Mouse (Mus musculus): ENCODE data around the gene Mboat1. TPM values are rescaled to one million over a fixed set of nuclear protein-coding genes. Genes with fewer than 3 reads are reported as not detected.

Gene Mboat1
- polyA plus RNA-seq, 1 experiment from 2014 or later = 17.7 TPM

GRCm38 (mm10) chr13:30254421-30254820 lies 118.1 kb downstream of the Mboat1 start:
- Histone ChIP-seq H3K9me3 (no peaks in the 10 kb centered on the region), H3K36me3 (no peaks in the 10 kb centered on the region), H3K27me3 (no peaks in the 10 kb centered on the region), H3K4me2 (no peak overlapping the region), H3K27ac (no peak overlapping the region), H3K4me3 (no peak overlapping the region), H3K9ac (no peak overlapping the region), H3K4me1 (0 out of 2 replicates have a peak, but pooled peaks cover 3% of the 10 kb centered on the region)
- ATAC-seq (ENCODE audit: insufficient number of reproducible peaks, low FRiP score, low TSS enrichment, low read depth) = no peak
- WGBS = 75% methylated on average over 6 of the region's 6 CpGs

GRCm38 (mm10) chr13:30258802-30259201 lies 122.5 kb downstream of the Mboat1 start:
- no peak overlapping the region for H3K27ac ChIP-seq
- H3K4me2 ChIP-seq = no peak overlapping the region
- H3K36me3 ChIP-seq = no peaks in the 10 kb centered on the region
- H3K27me3 ChIP-seq = no peaks in the 10 kb centered on the region
- no peak overlapping the region for H3K4me3 ChIP-seq
- 65% methylated on average over 10 of the region's 10 CpGs for WGBS
- ATAC-seq (ENCODE audit: insufficient number of reproducible peaks, low FRiP score, low TSS enrichment, low read depth) = no peak
- peaks cover 8% of the 10 kb centered on the region; the same call in 1 of the 2 replicates for H3K4me1 ChIP-seq
- no peak overlapping the region for H3K9ac ChIP-seq
- no peaks in the 10 kb centered on the region for H3K9me3 ChIP-seq

GRCm38 (mm10) chr13:30259326-30259725 lies 123.0 kb downstream of the Mboat1 start:
- no peak overlapping the region for H3K27ac ChIP-seq
- H3K9ac ChIP-seq = no peak overlapping the region
- H3K27me3 ChIP-seq = no peaks in the 10 kb centered on the region
- no peaks in the 10 kb centered on the region for H3K9me3 ChIP-seq
- 90% methylated on average over 9 of the region's 9 CpGs for WGBS
- no peaks in the 10 kb centered on the region for H3K36me3 ChIP-seq
- no peak overlapping the region for H3K4me2 ChIP-seq
- H3K4me1 ChIP-seq = peaks cover 6% of the 10 kb centered on the region; the same call in 1 of the 2 replicates
- no peak for ATAC-seq (ENCODE audit: insufficient number of reproducible peaks, low FRiP score, low TSS enrichment, low read depth)
- H3K4me3 ChIP-seq = no peak overlapping the region

DNA sequence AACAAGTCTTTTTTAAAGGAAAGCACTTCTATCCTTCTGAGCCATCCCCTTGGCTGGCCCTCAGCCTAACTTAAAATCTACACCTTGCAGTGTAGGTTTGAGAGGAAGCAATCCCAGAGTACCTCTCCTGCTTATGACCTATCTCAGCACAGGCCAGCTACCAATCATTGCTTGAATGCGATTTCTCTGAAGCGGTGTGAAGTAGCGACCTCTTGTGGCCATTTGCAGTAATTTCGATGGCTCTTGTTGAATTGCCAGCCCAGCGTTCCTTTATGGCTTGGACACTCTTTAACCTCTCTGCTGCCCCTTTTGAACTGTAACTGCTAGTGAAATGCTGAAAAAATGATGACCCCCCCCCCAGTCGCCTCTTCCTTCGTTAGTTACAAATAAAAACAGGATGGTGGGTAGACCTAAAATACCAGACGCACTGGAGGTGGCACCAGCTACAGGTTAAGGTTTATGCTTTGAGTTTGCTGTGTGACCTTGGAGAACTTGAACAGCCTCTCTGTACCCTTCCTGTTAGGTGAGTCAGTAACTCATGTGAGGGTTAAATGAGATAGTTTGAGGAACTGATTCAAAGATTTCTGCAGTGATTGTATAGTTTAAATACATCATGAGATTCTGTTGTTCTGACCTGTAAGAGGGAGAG lies 123.7 kb downstream of the Mboat1 start:
- Histone ChIP-seq H3K4me3 (no peak overlapping the region), H3K27me3 (no peaks in the 10 kb centered on the region), H3K4me2 (no peak overlapping the region), H3K27ac (no peak overlapping the region), H3K9me3 (no peaks in the 10 kb centered on the region), H3K36me3 (no peaks in the 10 kb centered on the region), H3K4me1 (peaks cover 6% of the 10 kb centered on the region; the same call in 1 of the 2 replicates), H3K9ac (no peak overlapping the region)
- WGBS = 10% methylated on average over 8 of the region's 8 CpGs
- ATAC-seq (ENCODE audit: insufficient number of reproducible peaks, low FRiP score, low TSS enrichment, low read depth) = no peak

DNA sequence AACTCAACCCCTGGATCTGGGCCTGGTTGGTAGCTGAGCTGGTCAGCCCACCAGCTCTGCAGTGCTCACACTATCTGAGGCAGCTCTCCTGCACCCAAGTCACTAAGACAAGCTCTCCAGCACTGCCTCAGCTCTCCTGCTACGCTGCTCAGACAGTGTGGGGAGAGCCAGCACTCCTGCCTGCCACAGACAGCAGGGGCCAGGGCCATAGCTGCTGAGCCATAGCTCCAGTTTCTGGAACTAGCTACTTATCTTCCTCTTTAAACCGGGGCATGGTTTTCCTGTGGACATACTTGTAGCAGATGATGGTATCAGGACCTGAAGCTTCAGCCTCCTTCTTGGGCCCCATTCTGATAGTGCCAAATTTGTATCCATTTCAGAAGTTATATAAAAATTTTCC lies 127.4 kb downstream of the Mboat1 start:
- no peak overlapping the region for H3K27ac ChIP-seq
- no peak overlapping the region for H3K9ac ChIP-seq
- no peak for ATAC-seq (ENCODE audit: insufficient number of reproducible peaks, low FRiP score, low TSS enrichment, low read depth)
- H3K4me1 ChIP-seq = peaks cover 6% of the 10 kb centered on the region; the same call in 1 of the 2 replicates
- no peak overlapping the region for H3K4me2 ChIP-seq
- H3K27me3 ChIP-seq = no peaks in the 10 kb centered on the region
- H3K4me3 ChIP-seq = no peak overlapping the region
- WGBS = 74% methylated on average over 2 of the region's 2 CpGs
- no peaks in the 10 kb centered on the region for H3K36me3 ChIP-seq
- no peaks in the 10 kb centered on the region; the same call in 1 of the 2 replicates for H3K9me3 ChIP-seq

DNA sequence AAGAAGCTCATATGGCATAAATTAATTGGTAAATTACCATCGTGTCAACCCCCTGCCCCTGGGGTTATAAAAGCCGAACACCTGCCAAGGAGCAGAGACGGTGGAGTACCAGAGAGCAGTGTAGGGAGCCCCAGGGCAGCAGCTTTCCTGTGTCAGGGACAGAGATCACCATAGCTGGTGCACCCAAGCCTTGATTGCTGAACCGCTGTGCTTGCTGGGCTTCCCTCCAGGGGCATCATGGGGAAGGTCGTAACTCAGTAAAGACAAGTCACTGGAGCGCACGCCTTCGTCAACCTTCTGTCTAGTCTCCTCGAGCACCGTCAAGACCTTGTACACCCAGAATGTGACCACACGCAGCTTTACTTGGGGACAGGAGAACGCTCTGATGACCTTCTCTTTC lies 128.0 kb downstream of the Mboat1 start:
- Histone ChIP-seq H3K27ac (no peak overlapping the region), H3K9ac (no peak overlapping the region), H3K4me3 (no peak overlapping the region), H3K4me2 (no peak overlapping the region), H3K9me3 (no peaks in the 10 kb centered on the region; the same call in 1 of the 2 replicates), H3K27me3 (no peaks in the 10 kb centered on the region), H3K4me1 (peaks cover 6% of the 10 kb centered on the region; the same call in 1 of the 2 replicates), H3K36me3 (no peaks in the 10 kb centered on the region)
- no peak for ATAC-seq (ENCODE audit: insufficient number of reproducible peaks, low FRiP score, low TSS enrichment, low read depth)
- WGBS = 59% methylated on average over 12 of the region's 12 CpGs

DNA sequence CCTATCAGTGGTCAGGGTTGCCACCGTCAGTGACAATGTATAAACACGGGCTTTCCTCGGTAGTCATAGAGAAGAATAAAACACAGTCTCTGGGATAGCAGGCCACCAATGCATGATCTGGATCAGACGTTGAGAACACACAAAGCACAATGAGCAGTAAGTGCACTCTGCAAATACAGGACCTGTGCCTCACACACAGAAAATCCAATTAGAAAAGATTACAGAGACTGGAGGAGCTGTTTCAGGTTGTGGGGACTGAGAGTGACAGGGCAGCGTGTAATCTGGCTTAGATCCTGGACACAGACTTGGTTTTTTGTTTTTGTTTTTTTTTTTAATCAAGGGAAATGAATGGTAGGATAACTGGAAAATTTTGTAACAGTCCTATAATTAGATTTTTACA lies 128.5 kb downstream of the Mboat1 start:
- H3K27ac ChIP-seq = no peak overlapping the region
- ATAC-seq (ENCODE audit: insufficient number of reproducible peaks, low FRiP score, low TSS enrichment, low read depth) = no peak
- H3K27me3 ChIP-seq = no peaks in the 10 kb centered on the region
- H3K4me3 ChIP-seq = no peak overlapping the region
- H3K36me3 ChIP-seq = no peaks in the 10 kb centered on the region
- H3K9ac ChIP-seq = no peak overlapping the region
- H3K9me3 ChIP-seq = no peaks in the 10 kb centered on the region; the same call in 1 of the 2 replicates
- peaks cover 4% of the 10 kb centered on the region; the same call in 1 of the 2 replicates for H3K4me1 ChIP-seq
- 79% methylated on average over 5 of the region's 5 CpGs for WGBS
- H3K4me2 ChIP-seq = no peak overlapping the region

- no peak for ATAC-seq (ENCODE audit: insufficient number of reproducible peaks, low FRiP score, low TSS enrichment, low read depth)
- Histone ChIP-seq H3K4me3 (no peak overlapping the region), H3K27ac (no peak overlapping the region), H3K27me3 (no peaks in the 10 kb centered on the region), H3K36me3 (no peaks in the 10 kb centered on the region), H3K4me2 (no peak overlapping the region), H3K9ac (no peak overlapping the region), H3K9me3 (no peaks in the 10 kb centered on the region; the same call in 1 of the 2 replicates), H3K4me1 (no peaks in the 10 kb centered on the region)
- WGBS = 90% methylated on average over 11 of the region's 11 CpGs
Observed at GRCm38 (mm10) chr13:30266036-30266435, 129.7 kb downstream of the Mboat1 start.

DNA sequence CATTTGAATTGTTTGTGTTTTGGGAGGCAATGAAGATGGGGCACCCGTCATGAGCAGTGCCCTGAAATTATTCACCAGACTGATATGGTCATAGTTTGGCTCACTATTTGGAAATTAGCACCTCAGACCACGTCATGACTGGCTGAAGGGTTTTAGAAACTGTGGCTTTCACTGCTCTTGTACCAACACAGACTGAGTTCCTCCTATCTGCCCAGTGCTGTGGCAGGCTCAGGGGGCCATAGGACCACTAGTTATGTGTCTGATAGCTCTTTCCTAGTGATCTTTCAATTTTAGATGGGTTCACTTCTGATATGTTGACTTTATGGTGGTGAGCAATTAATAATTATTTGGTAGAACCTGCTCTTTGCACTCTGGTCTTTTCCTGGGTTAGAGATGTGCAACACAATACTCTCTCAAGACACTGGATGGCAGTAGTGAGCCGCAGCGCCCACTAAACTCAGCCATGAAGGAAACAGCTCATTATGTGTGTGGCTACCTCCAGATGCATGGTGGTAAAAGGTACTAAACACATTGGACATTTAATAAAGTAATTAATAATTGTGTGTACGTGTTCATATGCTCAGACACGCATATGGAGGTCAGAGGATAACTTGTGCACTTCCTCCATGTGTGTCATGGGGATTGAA lies 135.9 kb downstream of the Mboat1 start:
- Histone ChIP-seq H3K27me3 (no peaks in the 10 kb centered on the region), H3K9me3 (no peaks in the 10 kb centered on the region; the same call in 1 of the 2 replicates), H3K36me3 (no peaks in the 10 kb centered on the region), H3K4me2 (no peak overlapping the region), H3K4me3 (no peak overlapping the region), H3K9ac (no peak overlapping the region), H3K27ac (no peak overlapping the region), H3K4me1 (no peaks in the 10 kb centered on the region)
- 17% methylated on average over 6 of the region's 6 CpGs for WGBS
- no peak for ATAC-seq (ENCODE audit: insufficient number of reproducible peaks, low FRiP score, low TSS enrichment, low read depth)

Other genes starting within 250 kb of the Mboat1 start
- 8.2 and 9.4 TPM in 2 replicates for gene E2f3, start 150.4 kb upstream of the Mboat1 start, polyA plus RNA-seq (2015; fragmentation: Nextera tagmentation; extraction: Ambion mirVana)
- gene Agtr1a, start 200.0 kb downstream of the Mboat1 start, polyA plus RNA-seq (2015; fragmentation: Nextera tagmentation; extraction: Ambion mirVana) = 7.6 and 10.9 TPM in 2 replicates